Mouse (Mus musculus) gastrocnemius, postnatal 10 days (tissue): Measurements from ENCODE around the gene Fzr1. TPM values are rescaled to one million over a fixed set of nuclear protein-coding genes. Genes with fewer than 3 reads are reported as not detected.

Experiments
- DNase-seq: peaks from one replicate; pipeline ENCODE4 v3.0.0; 2021; ENCODE audit warnings: mixed read lengths
- total RNA-seq, 2 experiments: library from RNA; stranded (reverse); gene quantifications; 2 replicates each; pipeline ENCODE4 v1.2.3; 2021

The Fzr1 gene
- total RNA-seq, 2 experiments from 2014 or later, result 17.6 to 24.1 TPM

- DNase-seq, result no peak
Observed at GRCm38 (mm10) chr10:81355533-81355932, 22.8 kb downstream of the Fzr1 start.

DNA sequence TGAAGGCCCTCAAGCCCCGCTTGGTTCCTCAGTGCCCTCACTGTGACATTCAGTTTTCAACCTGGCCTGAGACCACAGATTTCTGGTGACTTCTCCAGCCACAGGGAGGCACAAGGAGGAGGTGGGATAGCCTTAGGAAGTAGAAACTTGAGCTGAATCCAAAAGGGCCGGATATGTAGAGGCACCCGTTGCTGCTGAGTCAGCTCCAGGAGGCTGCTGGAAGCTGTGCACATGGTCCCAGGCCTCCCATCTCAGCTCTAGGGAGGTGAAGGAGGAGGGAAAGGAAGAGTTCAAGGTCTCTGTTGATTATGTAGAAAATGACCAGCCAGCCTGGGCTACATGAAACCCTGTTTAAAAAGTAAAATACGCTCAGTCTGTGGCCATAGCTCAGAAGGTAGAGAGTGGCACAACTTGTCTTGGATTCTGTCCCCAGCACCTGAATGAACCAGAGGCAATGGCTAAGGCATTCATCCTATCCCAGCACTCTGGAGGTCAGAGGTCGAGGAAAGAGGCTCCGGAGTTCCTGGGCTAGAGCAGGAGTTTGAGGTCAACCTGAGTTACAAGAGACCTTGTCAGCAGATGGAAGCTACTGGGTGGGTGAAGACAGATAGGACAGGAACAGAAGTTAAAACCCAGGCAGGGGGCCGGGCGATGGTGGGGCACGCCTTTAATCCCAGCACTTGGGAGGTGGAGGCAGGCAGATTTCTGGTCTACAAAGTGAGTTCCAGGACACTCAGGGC, 23.4 kb downstream of the Fzr1 start:
- DNase-seq, result no peak

- DNase-seq, result no peak
Observed at GRCm38 (mm10) chr10:81351678-81352291, 26.5 kb downstream of the Fzr1 start.

GRCm38 (mm10) chr10:81350351-81351063, 27.8 kb downstream of the Fzr1 start, which contains the start of gene Hmg20b:
TSS of gene Hmg20b (minus strand) at chr10:81350480.
- peak; percentile 98 for DNase-seq

- no peak for DNase-seq
Observed at GRCm38 (mm10) chr10:81349961-81350350, 28.4 kb downstream of the Fzr1 start.

DNA sequence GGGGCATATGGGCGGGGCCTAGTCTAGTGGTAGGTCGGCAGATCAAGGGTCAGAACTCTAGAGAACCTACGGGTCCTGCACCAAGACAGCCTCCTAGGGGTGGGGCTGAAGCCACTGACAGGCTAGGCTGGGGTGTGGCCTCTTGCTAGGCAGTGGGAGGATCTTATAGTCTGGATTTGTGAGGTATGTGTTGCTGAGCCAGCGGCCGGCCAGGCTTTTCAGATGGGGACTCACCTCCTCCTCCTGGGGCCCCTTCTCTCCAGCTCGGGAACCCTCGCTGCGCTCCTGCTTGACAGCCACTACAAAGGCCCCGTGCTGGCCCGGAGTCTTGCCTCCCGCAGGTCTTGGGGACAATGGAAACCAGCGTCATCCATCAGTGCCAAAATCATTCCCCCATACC, 29.2 kb downstream of the Fzr1 start:
- DNase-seq, result no peak

DNA sequence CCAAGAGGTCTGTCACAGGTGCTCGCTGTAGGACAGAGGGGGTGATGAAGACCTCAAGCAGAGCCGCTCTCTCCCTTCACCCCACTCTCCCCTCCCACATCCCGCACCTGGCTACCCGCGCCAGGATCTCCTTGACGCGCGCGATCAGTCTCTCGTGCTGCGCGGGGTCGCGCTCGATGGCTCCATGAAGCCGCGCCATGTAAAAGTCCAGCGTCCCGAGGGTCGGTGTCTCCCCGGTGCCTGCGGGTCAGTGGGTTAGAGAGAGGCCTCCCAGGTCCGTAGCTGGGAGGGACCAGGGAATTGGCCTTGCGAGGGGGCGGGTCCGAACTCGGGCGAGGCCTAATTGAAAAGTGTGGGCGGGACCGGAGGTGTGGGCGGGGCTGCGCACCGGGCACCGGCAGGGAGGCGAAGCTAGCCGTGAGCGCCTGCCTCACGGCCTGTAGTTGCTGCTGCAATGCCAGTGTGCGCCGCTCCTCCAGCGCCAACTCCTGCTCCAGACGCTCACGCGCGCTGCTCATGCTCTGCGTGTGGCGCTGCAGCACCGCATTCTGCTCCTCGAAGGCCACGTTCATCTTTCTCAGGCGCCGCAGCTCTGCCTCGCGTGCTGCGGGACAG, 31.8 kb downstream of the Fzr1 start:
- DNase-seq, result peak; percentile 38

GRCm38 (mm10) chr10:81345162-81345534, 33.2 kb downstream of the Fzr1 start:
- DNase-seq, result no peak

DNA sequence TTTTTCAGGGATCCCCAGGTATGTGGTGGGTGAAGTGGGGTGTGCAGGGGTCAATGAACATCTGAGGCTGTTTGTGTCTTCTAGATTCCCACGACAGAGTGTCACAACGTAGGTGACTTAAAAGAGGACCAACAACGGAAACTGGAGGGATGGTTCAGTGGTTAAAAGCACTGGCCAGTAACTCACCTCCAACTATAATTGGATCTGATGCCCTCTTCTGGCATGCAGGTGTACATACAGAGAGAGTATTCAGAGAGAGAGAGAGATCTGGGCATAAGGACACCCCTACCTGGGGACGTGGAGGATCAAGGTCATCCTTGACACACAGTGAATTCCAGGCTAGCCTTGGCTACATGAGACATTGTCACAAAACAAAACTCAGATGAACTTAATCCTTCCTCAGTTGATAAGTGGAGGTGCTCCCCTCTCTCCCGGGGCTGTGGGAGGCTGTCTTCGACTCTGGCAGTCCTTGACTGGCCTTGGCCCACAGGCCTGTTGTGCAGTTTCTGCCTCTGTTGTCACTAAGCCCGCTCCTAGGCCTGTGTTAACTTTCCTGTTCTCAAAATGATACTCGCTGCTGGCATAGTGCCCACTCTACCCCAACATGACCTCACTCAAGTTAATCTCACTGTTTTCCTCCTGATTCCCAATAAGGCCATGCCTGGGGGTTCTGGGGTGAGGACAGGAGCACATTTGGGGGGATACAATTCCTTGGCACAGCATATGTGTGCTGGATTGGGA, 33.7 kb downstream of the Fzr1 start:
- DNase-seq, result peak; percentile 46

- DNase-seq, result peak; percentile 46
Observed at GRCm38 (mm10) chr10:81342686-81343505, 35.4 kb downstream of the Fzr1 start, which contains the start of gene Gipc3. TSS of gene Gipc3 (minus strand) at chr10:81343266.

DNA sequence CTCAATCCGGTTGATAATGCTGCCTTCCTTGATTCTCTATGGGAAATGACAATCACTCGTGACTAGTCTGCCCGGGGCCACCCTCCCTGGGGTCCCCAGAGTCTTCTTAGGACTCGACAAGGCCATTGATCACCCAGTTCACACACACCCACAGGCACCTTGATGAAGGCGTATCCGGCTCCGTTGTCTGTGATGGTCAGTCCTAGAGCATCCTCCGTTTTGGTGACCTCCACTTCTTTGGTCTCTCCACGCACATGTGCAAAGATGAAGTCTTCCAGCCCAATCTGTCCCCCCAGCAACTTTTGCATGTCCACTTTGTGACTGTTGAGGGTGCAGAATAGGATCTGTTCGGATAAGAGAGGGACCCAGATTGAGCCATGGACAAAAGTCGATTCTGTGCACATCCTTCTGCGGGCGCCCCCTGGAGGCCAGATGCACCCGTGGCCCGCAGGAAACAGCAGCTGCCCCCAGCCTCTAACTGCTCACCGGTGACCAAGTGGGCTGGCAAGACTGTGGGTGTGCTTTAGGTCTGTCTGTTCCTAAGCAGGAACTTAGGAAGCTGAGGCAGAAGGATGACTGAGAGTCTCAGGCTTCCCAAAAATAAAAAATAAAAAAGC, 36.9 kb downstream of the Fzr1 start:
- peak; percentile 84 for DNase-seq

DNA sequence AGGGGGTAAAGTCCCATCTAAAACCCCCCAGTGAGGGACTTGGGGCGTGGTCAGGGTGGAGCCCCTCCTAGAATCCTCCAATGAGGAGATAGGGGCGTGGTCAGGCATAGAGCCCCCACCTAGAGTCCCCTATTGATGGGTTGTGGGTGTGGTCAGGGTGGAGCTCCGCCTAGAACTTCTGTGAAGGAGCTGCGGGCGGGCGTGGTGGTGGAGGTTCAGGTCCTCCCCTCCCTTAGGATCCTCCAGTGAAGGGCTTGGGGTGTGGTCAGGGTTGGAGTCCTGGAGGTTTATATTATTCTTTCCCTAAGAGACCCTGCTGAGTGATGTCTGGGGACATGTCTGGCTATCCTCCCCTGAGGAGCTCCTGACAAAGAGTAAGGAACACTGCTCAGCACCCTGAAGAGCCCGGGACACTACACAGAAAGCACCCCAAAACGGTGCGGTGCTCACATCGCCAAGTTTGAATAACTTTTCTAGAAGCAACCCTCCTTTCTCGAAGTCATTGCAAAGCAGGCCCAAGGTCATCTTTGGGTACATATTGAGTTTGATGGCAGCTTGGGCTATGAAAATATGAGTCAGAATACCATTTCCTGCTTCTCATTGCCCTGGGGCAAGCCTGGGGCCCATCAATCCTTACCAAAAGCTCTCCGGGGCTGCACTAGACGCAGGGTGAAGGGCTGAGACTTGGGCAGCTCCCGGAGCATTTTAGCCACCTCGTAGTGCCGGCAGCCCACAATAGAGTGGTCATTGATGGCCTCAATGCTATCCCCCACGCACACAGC, 37.6 kb downstream of the Fzr1 start:
- no peak for DNase-seq

DNA sequence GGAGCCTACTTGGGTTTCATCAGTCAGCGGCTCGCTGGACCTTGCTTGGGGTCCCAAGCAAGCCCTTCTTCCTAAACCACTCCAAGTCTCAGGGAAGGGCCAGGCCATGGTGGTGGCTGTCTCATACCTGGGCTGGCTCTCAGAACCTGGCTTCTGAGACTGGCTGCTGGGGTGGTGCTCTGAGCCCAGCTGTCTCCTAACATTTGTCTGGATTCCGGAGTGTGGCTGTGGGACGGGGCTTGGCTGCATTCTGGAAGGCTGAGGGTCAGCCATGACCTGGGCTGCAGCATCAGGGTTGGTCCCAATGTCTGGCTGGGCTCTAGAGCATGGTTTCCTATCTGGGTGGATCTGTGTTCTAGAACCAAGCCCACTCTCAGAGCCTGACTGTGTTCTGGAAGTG, 41.8 kb downstream of the Fzr1 start:
- no peak for DNase-seq

DNA sequence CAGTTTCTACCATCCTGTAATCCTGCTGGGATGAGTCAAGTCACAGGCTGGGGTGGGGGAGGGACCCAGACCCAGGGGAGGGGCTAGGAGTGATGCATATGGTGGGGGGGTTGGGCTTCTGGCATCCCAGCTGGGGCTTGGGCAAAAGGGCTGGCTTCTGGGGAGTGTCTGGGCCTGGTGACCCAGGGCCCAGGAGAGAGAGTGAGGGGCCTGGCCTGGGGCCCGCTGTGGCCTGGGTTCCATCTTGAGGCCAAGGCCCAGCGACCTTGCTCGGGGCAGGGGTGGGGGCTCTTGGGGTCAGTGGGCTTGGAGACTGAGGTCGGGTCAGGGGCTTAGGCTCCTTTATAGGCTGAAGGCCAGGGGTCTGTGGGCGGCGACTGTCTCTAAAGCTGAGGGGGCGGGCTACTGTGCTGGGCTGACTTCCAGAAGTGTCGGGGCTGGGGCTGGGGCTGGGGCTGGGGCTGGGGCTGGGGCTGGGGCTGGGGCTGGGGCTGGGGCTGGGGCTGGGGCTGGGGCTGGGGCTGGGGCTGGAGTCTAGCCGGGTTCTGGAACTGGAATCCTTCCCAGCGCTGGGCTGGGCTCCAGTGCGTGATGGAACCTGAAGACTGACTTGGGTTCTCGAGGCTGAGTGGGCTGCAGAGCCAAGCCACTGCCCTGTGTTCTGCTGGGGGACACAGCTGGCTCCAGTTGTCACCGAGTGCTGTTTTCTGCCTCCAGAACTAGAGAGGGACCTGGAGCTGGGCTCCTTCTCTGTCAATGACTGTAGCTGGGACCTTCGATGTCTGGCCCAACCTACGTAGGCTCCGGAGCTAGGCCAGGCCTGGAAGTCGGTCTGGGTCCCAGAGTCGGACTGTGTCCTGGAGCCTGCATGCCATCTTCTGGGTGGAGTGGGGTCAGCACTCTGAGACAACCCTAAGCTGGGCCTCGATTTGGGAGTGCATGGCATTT, 42.6 kb downstream of the Fzr1 start:
- DNase-seq, result peak; percentile 59

DNA sequence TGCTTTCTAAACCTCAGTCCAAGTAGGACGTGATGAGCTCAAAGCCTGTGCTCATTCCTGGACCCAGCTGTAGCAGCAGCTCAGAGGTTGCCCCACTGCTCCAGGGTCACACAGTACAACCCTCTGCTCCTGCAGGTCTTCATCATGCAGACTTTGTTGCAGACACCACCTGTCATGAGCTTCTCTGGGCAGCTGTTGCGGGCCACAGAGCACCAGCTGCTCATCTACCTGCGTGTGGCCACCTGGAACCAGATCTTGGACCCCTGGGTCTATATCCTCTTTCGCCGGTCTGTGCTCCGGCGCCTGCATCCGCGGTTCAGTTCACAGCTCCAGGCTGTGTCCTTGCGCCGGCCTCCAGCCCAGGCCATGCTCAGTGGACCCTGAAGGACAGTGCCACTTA, 44.0 kb downstream of the Fzr1 start:
- no peak for DNase-seq

DNA sequence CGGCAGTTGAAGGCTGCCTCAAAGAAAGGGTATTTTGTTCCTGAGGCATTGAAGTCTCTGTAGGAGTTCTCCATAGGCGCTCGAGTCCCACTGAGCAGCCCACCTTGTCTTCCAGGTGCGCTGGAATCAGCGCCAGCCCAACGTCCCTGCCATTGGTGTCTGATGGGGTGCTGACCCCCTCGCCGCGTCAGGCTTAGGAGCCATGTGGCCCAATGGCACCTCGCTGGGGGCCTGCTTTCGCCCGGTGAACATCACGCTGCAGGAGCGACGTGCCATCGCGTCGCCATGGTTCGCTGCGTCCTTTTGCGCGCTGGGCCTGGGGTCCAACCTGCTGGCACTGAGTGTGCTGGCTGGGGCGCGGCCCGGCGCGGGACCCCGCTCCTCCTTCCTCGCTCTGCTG, 46.0 kb downstream of the Fzr1 start:
- no peak for DNase-seq

- no peak for DNase-seq
Observed at GRCm38 (mm10) chr10:81330007-81330406, 48.3 kb downstream of the Fzr1 start.

DNA sequence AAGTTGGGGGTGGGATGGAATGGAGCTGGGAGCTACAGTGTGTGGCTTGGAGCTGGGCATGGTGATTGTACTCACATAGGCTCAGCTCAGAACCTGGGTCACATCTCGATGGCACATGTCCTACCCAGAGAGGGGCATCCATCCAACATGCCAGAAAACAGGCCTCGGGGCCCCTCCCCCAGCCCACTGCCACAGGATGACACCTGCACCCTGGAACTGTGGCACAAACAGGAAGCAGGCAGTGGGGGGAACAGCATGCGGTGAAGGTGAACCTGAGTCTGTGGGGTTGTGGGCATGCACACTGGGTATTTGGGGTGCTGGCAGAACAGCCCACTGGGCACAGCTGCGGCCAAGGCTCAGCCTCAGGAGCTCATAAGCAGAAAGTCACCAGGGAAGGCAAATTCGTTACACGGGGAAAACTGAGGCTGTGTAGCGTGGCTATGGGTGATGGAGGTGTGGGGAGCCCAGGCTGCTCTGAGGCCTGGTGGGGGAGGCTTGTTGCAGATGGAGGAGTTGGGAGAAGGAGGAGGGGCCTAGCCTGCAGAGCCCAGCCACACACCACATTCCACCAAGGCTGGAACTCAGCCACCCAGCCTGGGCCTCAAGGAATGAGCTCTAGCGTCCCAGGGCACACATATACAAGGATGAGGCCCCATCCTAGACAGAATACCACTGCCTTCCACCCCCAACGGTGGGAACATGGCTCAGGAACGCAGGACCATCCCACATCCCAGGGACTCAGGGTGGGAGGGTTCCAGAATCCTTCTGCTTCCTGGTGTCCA, 48.9 kb downstream of the Fzr1 start:
- DNase-seq, result peak; percentile 55
